Mouse (Mus musculus) cerebellum, adult 2 months (tissue): ENCODE data around the gene Drc7.

Experiments
- CTCF ChIP-seq: fragments of 200-500 bp; IDR thresholded peaks from 2 replicates; pipeline ENCODE4 v1.5.1; 2011; ENCODE audit warnings: low read depth, mild to moderate bottlenecking, control low read depth, low read length, moderate library complexity, borderline replicate concordance; ENCODE audit not compliant: insufficient read depth
- POLR2A ChIP-seq: fragments of 200-500 bp; IDR thresholded peaks from 2 replicates; pipeline ENCODE4 v1.6.1; 2011; ENCODE audit warnings: low read length, control low read depth, borderline replicate concordance; ENCODE audit not compliant: insufficient read depth

DNA sequence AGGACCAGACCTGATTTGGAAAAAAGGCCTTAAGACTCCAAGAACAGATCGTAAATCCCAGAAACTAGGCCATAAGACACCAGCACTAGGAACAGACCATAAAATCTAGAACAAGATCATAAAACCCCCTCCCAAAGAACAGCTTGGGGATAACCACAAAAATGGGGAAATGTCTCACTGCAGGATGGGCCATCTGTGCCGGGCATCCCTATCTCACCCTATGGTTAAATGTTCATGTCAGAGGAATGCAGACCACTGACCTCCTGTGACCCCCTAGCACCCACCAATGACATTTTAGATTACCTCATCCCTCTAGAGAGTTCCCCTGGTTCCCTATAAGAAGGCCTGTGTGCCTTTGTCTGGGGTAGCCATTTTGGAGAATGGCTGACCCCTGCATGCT, 5.3 kb upstream of the Drc7 start:
- TF ChIP-seq POLR2A = no peak
- no peak for TF ChIP-seq CTCF
